Mouse (Mus musculus) right cerebral cortex, postnatal 25 days (tissue): ENCODE results near the gene Plcb4.

Experiments used
- DNase-seq: peaks from one replicate; pipeline ENCODE4 v3.0.0; 2022

The Plcb4 gene

DNA sequence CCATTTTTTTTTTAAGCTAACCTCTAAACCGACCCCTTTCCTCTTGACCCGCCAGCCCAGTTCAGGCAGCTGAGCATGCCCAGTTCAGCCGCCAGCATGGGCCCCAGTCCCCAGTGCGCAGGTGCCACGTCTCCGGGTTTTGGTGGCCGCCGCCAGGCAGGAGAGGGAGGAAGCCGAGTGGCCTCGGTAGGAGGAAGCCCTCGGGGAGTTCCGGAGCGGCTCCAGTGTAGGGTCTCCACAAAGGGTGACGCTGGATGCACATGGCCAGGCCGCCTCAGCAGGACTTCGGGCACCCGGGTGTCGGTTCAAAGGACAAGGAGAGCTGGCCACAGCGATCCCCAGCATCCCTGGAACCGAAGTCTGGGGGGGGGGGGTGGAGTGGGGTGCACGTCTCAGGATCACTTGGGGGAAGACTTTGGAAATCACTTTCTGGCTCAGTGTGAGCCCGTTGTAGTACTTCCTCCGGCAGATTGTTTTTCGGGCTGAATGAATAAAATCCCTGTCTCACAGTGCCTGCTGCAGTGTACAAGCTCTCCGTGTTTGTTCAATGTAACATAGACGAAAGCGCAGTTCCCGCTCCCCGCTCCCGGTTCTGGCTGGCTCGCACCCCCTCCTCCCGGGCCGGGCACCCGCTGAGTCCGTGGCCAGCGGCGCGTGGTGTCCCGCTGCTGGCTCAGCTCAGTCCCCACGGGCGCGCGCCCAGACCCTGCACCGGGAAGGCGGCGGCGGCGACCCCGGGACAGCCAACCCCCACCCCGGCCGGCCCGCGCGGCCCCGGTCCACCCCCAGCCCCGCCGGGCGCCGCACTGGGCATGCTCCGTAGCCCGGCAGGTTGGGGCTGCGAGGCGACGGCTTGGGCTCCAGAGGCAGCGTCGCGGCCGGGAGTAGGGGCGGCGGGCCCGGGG is at the start of gene Plcb4:
Gene Plcb4, plus strand, starts transcription at position 526 of the 905 bp plus-strand sequence.
- peak; percentile 81 for DNase-seq

DNA sequence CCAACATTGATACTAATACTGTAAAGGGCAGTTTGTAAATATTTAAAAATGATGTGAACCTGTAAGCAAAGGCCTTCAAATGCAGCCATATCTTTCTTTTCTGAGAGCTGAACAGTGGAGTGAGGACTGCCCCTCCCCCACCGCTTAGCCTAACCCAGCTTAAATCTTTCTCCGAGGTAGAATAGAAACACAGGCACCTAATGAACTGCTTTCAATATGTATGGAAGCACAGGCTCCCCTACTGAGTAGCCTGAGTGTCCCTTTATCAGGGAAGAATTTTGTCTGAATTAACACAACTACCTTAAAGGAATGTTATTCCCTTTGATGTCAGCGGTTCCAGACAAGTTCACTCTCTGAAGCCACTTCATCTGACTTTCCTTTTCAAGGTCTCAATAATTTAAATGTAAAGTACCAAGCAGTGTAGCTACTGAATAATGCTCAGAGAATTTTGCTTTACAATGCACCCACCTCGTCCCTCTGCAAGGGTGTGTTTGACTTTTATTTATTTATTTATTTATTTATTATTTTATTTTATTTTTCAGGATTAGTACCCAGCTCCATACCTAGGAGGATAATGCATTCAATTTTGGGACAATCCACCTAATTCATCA is 44.1 kb upstream of the Plcb4 start:
- no peak for DNase-seq

DNA sequence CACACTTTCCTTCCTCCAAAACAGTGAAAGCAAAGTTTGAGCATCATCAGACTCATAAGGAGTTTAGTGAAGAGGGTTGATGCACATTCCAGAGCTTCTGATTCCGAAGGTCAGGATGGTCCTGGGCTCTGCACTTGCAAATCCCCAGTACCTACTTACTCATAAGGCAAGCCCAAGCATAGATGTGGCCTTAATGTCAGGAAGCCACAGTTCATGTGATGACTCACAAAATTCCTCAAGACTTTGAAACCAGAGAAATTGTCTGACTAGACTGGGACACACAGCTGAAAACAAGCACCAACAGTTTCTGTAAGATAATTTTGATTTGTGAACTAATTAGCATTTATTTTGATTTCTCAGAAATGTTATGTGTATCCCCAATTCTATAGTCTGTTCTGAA is 42.7 kb upstream of the Plcb4 start:
- DNase-seq = no peak

DNA sequence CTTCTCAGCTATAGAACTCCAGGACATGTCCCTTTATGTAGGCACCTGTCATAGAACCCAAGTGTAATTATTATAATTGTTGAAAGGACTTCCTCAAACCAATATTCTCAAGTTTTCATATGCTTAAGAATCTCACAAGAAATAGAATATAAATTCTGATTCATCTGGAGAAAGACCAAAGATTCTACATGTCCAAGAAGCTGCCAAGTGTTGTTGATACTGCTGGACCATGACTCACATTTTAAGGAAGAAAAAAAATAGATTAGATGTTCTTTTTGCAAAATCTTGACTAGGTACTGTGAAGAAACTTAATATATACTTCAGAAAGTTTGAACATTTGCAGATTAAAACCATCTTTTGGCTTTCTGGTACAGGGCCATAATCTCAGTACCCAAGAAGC is 40.3 kb upstream of the Plcb4 start:
- DNase-seq = no peak

DNA sequence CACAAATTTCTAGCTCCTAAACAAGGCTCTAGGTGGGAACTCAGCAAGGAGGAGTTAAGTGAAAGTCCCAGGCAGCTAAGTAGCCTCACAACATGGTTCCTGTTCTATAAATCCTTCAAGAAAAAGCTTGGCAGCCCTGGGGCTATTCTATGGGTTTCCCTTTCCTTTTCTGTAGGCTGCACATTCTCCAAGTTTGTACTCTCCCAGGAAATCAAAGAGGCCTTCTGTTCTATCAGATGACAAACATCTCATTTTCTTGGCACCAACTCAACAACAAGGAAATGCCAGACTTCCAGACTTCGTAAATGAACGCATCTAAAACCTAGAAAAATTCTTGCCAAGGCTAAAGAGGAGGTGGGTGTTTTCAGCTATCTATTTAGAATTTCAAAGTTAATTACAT is 38.9 kb upstream of the Plcb4 start:
- no peak for DNase-seq

DNA sequence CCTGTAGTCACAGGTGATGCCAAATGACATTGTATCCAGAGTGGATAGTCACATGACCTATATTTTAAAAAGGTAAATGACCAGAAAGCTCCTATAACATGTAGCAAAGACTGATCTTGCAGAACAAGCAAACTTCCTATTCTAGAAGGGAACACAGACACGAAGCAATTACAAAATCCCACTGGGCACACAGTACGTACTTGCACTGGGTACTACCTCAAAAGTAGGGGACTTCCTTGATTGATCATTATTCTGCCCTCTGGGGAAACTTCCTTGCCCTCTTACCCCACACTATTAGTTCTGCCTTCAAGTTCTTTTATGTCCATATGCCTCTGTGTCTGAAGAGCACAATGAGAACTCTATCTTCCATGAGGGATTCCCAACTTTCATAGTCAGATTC is 31.0 kb upstream of the Plcb4 start:
- DNase-seq = no peak

DNA sequence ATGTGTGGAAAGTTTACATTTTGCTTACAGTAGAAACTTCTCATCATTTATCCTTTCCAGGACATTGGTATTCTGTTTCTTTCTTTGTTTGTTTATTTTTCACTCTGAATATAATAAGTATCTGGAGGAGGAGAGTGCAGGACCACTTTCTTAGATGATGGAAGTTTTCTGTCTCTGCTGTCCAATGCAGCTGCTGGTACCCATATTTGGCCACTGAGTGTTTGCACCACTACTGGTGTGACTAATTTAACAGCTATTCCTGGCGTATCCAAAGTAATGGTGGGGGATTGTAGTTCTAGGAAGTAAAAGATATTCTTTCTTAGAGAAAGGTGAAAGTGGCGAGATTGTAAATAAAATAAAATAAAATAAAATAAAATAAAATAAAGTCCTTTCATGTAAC is 21.6 kb upstream of the Plcb4 start:
- DNase-seq = no peak

DNA sequence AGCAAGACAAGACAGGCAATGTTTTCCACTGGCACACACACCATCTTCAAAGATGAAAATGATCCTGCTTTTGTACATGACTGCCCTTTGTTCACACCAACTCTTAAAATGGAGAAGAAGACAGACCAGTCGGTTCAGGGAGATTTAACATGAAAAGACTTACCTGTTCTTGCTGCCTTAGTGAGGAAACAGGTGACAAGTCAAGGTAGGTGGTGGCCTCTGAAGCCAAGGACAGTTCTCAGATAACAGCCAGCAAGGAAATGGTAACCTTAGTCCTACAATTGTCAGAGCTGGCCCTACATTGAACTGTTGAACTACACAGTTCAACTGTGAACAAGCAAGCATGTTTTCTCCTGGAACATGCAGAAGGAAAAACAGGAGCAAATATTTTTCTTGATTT is 17.8 kb upstream of the Plcb4 start:
- DNase-seq = no peak

DNA sequence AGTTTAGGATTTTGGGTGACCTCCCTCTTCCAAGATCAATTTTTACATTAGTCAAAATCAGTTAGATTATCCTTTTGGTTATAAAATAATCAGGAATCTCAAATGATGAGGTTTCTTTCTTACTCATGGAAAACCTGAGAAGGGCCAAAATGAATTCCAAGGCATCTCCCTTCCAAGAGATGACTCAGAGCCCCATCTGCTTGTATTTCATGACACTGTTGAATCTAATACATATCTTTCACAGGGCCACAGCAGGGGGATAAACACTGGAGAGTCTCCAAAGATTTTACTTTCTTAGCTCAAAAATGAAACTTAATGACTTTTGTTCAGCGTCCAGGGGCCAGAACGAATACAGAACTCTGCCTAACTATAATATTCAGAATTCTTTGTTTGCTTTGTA is 17.2 kb upstream of the Plcb4 start:
- no peak for DNase-seq

DNA sequence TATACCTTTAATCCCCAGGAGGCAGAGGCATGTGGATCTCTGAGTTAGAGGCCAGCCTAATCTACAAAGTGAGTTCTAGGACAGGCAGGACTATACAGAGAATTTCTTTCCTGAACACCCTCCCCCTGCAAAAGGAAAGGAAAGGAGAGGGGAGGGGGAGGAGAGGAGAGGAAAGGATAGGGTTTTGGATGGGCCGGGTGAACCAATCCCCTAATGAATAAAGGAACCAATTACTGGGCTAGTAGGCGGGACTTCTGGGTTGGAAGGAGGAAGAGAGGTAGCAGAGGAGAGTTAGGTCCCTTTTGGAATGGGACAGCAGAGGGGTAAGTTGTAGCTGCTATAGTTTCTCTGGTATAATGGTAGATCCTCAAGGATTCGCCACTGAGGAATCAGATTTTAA is 12.6 kb upstream of the Plcb4 start:
- DNase-seq = no peak

DNA sequence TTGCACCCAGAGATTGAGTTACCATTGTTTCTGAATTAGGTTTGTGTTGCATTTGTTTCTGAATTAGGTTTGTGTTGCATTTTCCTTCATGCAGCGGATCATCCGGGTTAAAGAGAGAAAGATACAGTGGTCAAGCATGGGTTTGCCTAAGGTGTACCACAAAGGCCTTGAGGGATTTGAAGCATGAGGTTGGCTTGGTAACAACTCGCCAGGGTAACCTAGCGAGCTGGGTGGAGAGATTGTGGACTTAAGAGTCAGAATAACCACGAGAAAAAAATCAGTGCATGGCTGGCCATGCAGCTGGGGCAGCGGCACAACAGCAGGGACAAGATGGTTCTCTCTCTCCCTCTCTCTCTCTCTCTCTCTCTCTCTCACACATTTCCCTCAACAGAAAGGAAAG is 12.2 kb upstream of the Plcb4 start:
- no peak for DNase-seq

DNA sequence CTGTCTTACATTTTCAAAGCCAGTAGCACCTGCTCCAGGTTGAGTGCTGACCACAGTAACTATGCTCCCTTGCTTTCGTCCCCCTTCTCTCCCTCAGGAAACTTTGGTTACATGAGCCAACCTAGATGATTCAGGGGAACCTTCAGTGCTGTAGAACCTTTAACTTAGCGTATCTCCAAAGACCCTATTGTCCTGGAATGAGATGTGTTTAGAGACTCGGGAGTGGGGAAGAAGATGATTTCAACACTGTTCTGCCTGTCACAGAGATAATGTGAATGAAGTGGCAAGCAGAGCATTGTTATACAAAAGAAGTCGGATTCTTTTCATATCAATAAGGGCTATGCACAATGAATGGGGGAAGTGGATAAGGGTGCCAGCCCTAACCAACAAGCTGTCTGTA is 10.8 kb upstream of the Plcb4 start:
- DNase-seq = no peak

DNA sequence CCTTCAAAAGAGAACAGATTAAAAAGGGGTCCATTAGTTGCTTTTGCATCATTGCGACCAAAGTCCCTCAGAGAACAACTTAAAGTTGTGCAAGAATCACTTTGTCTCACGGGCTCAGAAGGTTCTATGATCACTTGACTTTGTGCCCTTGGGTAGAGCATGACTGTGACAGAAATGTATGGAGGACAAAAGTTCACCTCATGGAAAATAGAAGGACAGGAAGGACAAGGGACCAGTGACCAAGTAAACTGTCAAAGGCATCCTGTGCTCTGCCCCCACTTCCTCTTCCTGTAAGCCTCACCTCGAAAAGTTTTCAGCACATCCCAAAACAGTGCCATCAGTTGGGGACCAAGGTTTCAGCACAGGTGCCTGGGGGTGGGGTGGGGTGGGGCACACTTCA is 7.9 kb upstream of the Plcb4 start:
- DNase-seq = no peak

DNA sequence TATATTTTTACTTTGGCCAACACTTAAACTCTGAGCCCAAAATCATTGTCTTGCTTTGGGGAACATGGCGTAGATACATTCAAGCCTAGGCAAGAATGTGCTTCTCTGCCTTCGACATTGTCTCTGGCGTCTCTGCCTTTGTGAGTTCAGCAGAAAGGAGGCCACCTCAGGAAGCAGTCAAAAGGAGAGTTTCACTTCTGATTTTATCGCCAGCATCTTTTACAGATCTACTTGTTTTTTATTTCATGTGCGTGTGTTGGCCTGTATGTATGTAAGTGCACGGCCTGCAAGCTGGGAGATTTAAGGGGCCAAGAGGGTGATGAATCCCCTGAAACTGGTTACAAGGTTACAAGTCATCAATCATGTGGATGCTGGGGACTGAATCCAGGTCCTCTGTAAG is 6.8 kb upstream of the Plcb4 start:
- no peak for DNase-seq

DNA sequence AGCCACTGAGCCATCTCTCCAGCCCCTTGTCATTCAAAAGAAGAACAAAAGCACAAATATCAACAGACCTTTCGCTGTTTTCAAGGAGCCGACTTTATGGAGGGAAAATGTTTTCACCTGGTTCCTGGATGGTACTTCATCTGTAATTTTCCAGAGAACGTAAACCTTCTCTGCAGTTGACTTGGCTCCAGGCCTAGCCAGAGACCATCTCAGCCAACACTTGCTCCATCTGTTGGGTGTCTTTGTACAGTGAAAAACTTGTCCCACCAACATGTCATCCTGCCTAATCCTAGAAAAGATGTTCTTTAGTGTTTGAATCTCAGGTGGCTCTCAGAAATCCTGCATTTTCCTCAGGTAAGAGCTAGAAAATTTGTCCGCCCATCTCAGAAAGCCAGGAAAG is 6.4 kb upstream of the Plcb4 start:
- DNase-seq = no peak

DNA sequence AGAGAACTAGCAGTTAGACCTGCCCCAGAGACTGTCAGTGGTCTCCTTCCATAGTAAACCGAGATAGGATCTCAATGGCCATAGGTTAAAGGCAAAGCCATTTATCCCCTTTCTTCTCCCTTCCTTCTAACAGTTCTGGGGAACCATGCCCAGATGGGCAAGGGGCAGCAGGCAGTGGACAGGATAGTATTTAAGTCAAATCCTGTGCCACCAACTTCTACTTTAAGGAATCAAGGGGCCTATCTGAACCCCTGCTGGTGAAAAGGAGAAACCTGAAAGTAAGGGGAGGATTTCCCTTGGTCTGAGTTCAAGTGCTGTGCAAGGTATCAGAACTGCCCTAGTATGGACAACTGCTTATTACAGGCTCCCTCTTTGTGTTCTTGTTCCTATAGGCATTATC is 2.9 kb upstream of the Plcb4 start:
- no peak for DNase-seq

DNA sequence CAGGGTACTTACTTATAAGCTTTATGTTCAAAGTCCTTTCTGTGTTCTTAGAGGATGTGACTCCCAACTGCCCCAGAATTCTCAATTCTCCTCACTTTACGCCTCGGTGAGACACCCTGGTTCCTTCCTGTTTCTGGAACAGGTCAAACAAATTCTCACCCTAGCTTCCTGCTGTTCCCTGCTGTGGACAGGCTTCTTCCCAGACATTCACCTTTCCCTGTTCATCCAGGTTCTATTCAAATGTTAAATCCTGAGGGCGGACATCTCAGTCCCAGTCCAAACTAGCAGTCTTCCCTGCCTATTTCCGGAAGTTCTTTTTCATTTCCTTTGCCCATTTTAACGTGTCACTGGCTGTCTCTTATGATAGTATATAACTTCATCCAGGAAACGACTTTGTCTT is 2.2 kb upstream of the Plcb4 start:
- no peak for DNase-seq

DNA sequence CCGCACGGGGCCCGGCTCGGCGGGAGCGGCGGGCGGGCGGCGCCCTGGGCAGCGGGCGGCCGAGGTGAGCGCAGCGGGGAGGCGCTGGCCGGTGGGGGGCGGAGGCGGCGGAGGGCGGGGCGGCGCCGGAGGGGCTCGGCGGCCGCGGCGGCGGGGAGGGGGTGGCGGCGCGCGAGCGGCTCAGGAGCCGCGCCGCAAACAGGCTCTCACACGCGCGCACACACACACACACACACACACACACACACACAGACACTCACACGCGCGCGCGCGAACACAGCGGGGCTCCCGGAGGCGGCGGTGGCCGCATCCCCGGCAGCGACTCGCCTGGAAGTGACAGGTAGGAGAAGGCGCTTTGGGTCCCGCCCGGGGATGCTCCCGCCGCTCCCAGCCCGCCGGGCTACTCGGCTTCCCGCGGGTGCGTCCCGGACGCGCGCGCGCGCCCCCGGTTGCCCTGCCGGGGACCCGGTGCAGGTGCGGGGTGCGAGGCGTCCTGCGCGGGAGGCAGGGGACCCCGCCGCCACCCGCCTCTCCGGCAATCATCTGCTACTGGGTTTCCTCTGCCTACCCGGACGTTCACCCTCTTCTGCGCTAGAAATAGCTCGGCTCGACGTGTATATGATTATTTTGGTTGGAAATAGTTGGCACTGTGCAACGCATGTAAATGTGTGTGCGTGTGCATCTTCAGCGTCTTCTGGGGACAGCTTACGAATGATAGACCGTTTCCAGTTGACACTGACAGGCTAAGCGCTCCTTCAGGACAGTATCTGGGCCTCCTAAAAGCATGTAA is 775 bp downstream of the Plcb4 start:
- DNase-seq = peak; percentile 55

DNA sequence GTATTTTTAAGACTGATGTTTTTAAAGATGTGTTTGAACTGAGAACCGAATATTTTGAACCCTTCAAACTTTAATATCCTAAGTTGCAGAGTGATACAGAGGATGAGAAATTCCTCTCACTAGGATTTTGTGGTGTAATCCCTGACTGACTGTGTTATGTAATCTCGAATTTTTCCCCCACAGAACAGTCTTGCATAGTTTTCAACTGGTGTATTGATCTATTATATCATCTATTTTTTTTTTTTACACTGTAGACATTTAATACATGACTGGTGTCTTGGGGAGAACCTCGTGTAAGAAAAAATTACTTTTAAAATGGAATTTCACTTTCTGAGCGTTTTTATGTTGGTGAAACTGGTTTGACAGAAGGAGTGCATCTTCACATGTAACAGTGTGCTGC is 2.0 kb downstream of the Plcb4 start:
- no peak for DNase-seq

DNA sequence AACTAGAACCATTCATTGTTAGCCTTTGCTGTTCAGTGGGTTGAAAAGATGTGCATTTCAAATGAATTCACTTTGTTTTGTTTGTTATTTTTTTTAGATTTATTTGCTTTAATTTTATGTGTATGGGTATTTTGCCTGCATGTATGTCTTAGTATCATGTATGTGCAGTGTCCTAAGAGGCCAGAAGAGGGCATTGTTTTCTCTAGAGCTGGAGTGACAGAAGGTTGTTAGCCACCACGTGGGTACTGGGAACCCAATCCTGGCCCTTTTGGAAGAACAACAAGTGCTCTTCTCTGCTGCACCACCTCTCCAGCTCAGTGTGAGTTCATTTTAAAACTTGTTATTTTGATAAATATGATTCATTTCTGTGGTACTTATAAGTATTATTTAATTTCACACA is 5.0 kb downstream of the Plcb4 start:
- no peak for DNase-seq

DNA sequence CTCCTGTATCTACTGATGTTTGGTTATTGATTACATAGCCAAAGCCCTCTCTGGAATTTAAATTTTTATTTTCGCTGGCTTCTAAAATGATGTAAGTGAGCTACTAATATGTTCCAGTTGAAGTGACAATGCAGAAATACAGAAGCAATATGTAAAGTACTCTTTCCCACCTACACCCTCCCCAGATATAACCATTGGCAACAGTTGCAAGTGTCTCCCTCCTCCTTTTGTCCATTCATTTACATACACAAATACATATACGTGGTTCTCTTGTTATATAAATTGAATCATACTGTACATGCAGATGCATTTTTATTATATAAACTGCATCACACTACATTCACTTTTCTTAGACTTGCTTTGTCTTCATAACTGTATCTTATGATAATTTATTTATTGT is 8.7 kb downstream of the Plcb4 start:
- no peak for DNase-seq

DNA sequence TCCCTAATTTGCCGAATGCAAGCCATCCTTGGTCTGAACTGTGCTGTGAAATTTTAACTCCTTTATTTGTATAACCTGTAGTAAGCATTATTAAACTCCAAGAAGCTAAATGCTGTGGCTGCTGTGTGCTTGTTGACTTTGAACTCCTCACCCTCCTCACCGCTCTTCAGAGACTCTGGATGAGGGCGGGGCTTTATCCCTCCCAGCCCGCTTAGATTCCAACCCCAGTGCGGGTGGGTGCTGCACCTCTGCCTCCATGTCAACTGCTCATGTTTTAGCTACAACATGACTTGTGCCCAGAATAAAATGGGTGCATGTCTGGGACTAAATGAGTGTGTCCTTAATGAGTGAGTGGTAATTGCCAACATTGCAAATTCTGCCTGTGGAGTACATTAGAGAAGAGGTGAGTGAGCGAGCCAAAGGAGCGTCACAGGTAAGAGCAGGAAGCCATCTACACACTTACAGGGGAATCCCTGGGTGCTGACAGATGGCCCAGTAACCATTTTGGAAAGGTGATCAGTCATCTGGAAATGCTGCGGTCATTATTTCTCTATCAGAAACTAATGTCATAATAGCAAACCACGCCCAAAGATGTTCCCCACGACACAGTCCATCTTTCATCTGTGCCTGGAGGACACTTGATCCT is 13.8 kb downstream of the Plcb4 start:
- no peak for DNase-seq

DNA sequence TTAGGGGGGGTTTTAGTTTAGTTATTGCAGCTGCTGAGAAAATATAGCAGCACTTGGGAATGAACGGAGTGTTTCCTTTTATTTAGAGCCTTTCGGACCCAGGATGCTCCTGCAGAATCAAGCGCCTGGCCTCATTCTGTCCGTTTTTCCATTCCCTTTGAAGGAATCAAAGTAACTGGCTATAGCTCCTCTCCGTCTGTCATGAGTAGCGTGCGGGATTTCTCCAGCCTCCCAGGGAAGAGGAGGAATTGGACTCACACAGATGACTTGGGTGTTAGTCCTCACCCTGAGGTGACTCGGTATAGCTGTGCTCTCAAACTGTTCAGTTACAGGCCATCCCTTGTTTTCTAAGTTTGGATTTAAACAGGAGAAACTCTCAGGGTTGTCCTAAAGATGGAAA is 14.8 kb downstream of the Plcb4 start:
- DNase-seq = no peak
